Comparison of ENCODE assay signal across 10 mouse cellular contexts in the genomic region with DNA sequence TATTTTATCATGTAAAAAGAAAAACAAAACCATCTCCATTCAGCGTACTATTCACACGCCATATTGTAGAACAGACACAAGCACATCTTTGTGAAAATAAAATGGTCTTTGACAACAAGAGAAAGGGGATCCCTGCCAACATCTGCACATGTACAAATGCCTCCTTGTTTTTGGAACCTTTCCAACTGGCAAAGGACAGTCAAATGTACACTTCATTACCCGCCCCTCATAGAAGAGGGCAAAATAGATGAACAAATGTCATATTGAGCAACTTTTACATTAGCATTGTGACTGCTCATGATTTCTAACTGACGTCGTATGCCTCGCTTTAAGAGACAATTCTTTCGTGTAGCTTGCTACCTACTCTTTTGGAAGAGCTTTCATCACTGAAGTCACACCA. TPM values are rescaled to one million over a fixed set of nuclear protein-coding genes. Genes with fewer than 3 reads are reported as not detected.
DNase-seq lines count a peak whose midpoint lies in the region; ATAC-seq lines count a peak whose summit lies in the region.
"Had no signal": no experiment of that assay in that cellular context is flagged by ENCODE, and none has a peak within 500 bp of the region (broad histone marks: within the 10 kb centered on the region; RNA-seq: fewer than 3 reads in every experiment).

No protein-coding gene starts in this region.

- H3K4me3 ChIP-seq in heart, embryonic 13.5 days = no peak overlapping the region
- H3K4me3 ChIP-seq in lung, embryonic 15.5 days = no peak overlapping the region
- H3K4me3 ChIP-seq in brown adipose tissue, adult 24 weeks (ENCODE audit: insufficient read depth, low read depth, low read length) = no peak overlapping the region
- H3K4me3 ChIP-seq in midbrain, embryonic 16.5 days (ENCODE audit: low read depth, low read length) = no peak overlapping the region
- H3K4me3 ChIP-seq: liver, embryonic 15.5 days had no signal

- no peaks in the 10 kb centered on the region for H3K27me3 ChIP-seq in heart, embryonic 13.5 days (replicated peaks)
- no peaks in the 10 kb centered on the region for H3K27me3 ChIP-seq in lung, embryonic 15.5 days
- H3K27me3 ChIP-seq in midbrain, embryonic 16.5 days (ENCODE audit: control insufficient read depth, insufficient read depth, low read depth, low read length) = no peaks in the 10 kb centered on the region
- H3K27me3 ChIP-seq: liver, embryonic 15.5 days had no signal

- H3K36me3 ChIP-seq in heart, embryonic 13.5 days = 0 out of 2 replicates have a peak, but pooled peaks cover 9% of the 10 kb centered on the region
- no peaks in the 10 kb centered on the region for H3K36me3 ChIP-seq in lung, embryonic 15.5 days
- H3K36me3 ChIP-seq in midbrain, embryonic 16.5 days (ENCODE audit: control insufficient read depth, insufficient read depth, low read length) = no peaks in the 10 kb centered on the region
- H3K36me3 ChIP-seq: liver, embryonic 15.5 days had no signal

- peak overlapping the region; percentile 1 for H3K4me2 ChIP-seq in heart, embryonic 13.5 days
- peak overlapping the region; percentile 12; the same call in 1 of the 2 replicates for H3K4me2 ChIP-seq in lung, embryonic 15.5 days
- no peak overlapping the region for H3K4me2 ChIP-seq in midbrain, embryonic 16.5 days (ENCODE audit: low read length)
- H3K4me2 ChIP-seq: liver, embryonic 15.5 days had no signal

- H3K9me3 ChIP-seq in heart, embryonic 13.5 days = no peaks in the 10 kb centered on the region
- no peaks in the 10 kb centered on the region for H3K9me3 ChIP-seq in lung, embryonic 15.5 days
- no peaks in the 10 kb centered on the region for H3K9me3 ChIP-seq in midbrain, embryonic 16.5 days (replicated peaks; ENCODE audit: control insufficient read depth, low read length, poor library complexity, severe bottlenecking)
- H3K9me3 ChIP-seq: liver, embryonic 15.5 days had no signal

- peaks cover 52% of the 10 kb centered on the region for H3K4me1 ChIP-seq in heart, embryonic 13.5 days
- peaks cover 7% of the 10 kb centered on the region; the same call in 1 of the 2 replicates for H3K4me1 ChIP-seq in lung, embryonic 15.5 days
- H3K4me1 ChIP-seq in brown adipose tissue, adult 24 weeks (ENCODE audit: control insufficient read depth, insufficient read depth, insufficient read length, low read length) = peaks cover 16% of the 10 kb centered on the region
- H3K4me1 ChIP-seq in midbrain, embryonic 16.5 days (ENCODE audit: control insufficient read depth, insufficient read depth, low read length) = 0 out of 2 replicates have a peak, but pooled peaks cover 2% of the 10 kb centered on the region

- ATAC-seq in heart, embryonic 13.5 days (ENCODE audit: extremely low read depth, insufficient number of reproducible peaks, low FRiP score, low TSS enrichment) = no peak
- ATAC-seq in lung, embryonic 15.5 days (ENCODE audit: borderline replicate concordance, extremely low read depth, low FRiP score, low TSS enrichment) = peak; percentile 72; the same call in 1 of the 2 replicates
- 0 out of 2 replicates have a peak, but pooled peaks have one; percentile 28 for ATAC-seq in midbrain, embryonic 16.5 days

- 0 out of 2 replicates have a peak overlapping the region, but pooled peaks have one; percentile 8 for H3K27ac ChIP-seq in heart, embryonic 13.5 days (replicated peaks)
- peak overlapping the region; percentile 19; the same call in 1 of the 2 replicates for H3K27ac ChIP-seq in lung, embryonic 15.5 days
- H3K27ac ChIP-seq in brown adipose tissue, adult 24 weeks (replicated peaks; ENCODE audit: low read depth, low read length) = peak overlapping the region; percentile 31
- H3K27ac ChIP-seq in midbrain, embryonic 16.5 days (ENCODE audit: low read length) = no peak overlapping the region
- H3K27ac ChIP-seq: liver, embryonic 15.5 days had no signal

- no peak overlapping the region for H3K9ac ChIP-seq in heart, embryonic 13.5 days
- no peak overlapping the region for H3K9ac ChIP-seq in lung, embryonic 15.5 days
- H3K9ac ChIP-seq in midbrain, embryonic 16.5 days (ENCODE audit: low read depth, low read length) = no peak overlapping the region
- H3K9ac ChIP-seq: liver, embryonic 15.5 days had no signal

- WGBS in heart, embryonic 13.5 days = 62% methylated on average over 7 of the region's 7 CpGs
- WGBS in lung, embryonic 15.5 days = 51% methylated on average over 7 of the region's 7 CpGs
- 62% methylated on average over 7 of the region's 7 CpGs for WGBS in midbrain, embryonic 16.5 days

- DNase-seq in heart, postnatal 4 days = no peak
- no peak for DNase-seq in lung, postnatal 10 days
- DNase-seq in adrenal gland, adult 2 months = no peak
- DNase-seq in ovary, postnatal 36 days (ENCODE audit: low spot score) = no peak
- DNase-seq: thymus, postnatal 4 days had no signal

RNA-seq across cellular contexts. Expression of a gene that starts 11.4 kb away (rescaled TPM):
- polyA plus RNA-seq in heart, embryonic 13.5 days (2015; fragmentation: Nextera tagmentation; extraction: Ambion mirVana) = 9.3 and 12.7 TPM in 2 replicates
- total RNA-seq in heart, postnatal 4 days (2021) = 10 to 100 TPM; 37.7 to 38.2 TPM
- polyA plus RNA-seq in lung, embryonic 15.5 days (2015; fragmentation: Nextera tagmentation; extraction: Ambion mirVana) = 26.0 and 29.0 TPM in 2 replicates
- 8.4 and 13.1 TPM in 2 replicates for polyA plus RNA-seq in brown adipose tissue, adult 24 weeks (2012; ENCODE audit: insufficient read depth, insufficient read length, missing spikeins)
- polyA plus RNA-seq in midbrain, embryonic 16.5 days (2015; fragmentation: Nextera tagmentation; extraction: Ambion mirVana) = 4.2 and 4.7 TPM in 2 replicates
- 10 to 100 TPM; 19.7 to 20.3 TPM for total RNA-seq in adrenal gland, adult 2 months (2021)
- polyA plus RNA-seq in adrenal gland, adult 2 months (2012; rRNA removed) = 21.9 and 22.0 TPM in 2 replicates
